Mouse (Mus musculus) stomach, postnatal 0 days (tissue): Measurements from ENCODE around the gene Kif22.

Experiments used
- CTCF ChIP-seq: IDR thresholded peaks from 2 replicates; pipeline ENCODE4 v1.5.1; 2016; ENCODE audit warnings: antibody characterized with exemption, low read depth, mild to moderate bottlenecking, moderate library complexity
- EP300 ChIP-seq: optimal IDR thresholded peaks from 2 replicates; pipeline ENCODE3; 2016; ENCODE audit warnings: antibody characterized with exemption

DNA sequence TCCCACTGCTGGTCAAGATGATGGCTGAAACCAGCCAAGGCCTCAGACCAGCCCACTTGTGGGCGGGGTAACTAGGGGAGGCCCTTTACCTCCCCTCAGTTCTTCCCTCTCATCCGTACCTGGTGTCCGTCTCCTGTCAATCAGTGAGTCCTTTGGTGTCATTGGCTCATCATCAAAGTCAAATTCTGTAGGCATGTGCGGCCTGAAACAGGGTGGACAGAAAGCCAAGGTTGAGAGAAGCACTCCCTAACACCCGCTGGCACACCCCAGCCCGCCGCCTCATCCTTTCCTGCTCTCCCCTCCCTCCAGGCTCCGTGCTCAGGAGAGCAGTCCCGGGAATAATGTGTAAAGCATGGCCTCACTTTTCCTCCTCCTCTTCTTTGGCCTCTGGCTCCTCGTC, 26.2 kb downstream of the Kif22 start:
- no peak for TF ChIP-seq CTCF
- TF ChIP-seq EP300 = no peak
